Mouse (Mus musculus) 3134 (cell line): ENCODE measurements around the gene Ldb1.
"Not testable (repeated sequence)": the region's sequence is repeated elsewhere in the genome, so short reads cannot be mapped to it uniquely, and the experiment has no call there.

Experiments
- DNase-seq: peaks from one replicate; pipeline ENCODE4 v3.0.0-alpha.2; 2011; ENCODE audit warnings: low spot score; ENCODE audit not compliant: insufficient read length; ENCODE audit errors: extremely low read depth

The Ldb1 gene

DNA sequence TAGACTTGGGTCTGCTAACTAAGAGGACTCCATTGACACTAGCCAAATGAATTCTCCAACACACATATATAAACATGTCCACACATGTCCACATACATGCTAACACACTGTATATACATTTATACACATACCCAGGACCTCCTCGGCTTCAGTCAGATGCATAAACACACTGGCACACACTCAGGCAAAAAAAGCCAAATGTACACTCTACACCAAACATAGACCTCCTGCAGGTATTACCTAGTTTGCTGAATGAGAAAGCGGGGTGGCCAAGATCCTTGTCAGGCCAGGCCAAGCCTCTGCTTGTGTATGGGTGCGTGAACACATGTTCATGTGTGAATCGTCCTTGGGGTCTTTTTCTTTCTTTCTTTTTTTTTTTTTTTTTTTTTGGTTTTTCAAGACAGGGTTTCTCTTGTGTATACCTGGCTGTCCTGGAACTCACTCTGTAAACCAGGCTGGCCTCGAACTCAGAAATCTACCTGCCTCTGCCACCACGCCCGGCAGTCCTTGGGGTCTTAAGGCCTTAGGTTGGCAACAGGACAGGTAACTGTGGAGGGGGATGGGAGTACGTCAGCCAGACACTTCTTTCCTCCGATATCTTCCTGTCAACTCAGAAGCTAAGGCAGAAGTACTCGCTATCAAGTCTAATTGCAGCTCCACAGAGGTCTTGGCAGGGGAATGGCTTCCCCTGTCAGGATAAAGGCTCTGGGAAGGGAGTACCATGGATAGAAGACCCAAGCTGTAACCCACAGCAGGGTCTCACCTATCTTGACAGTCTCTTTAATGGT is 14.6 kb downstream of the Ldb1 start:
- DNase-seq: no peak

DNA sequence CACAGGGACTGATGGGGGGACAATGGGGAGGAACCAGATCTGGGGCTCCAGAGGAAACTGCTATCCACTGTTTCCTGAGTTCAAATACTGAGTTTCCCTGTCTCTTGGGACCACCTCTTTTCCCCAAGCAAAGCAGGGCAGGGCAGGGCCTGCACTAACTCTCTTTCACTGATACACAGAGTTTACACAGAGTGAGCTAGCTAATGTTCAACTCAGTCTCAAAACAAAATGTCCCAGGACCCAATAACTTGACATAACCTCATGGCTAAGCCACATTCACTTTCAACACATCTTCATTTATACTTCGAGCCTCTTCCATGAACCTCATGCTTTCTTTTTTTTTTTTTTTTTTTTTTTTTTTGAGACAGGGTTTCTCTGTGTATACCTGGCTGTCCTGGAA is 15.4 kb downstream of the Ldb1 start:
- no peak for DNase-seq

GRCm38 (mm10) chr19:46028747-46029320 is 16.2 kb downstream of the Ldb1 start:
- no peak for DNase-seq

- no peak for DNase-seq
These were observed 18.4 kb downstream of the Ldb1 start for GRCm38 (mm10) chr19:46026567-46026966.

DNA sequence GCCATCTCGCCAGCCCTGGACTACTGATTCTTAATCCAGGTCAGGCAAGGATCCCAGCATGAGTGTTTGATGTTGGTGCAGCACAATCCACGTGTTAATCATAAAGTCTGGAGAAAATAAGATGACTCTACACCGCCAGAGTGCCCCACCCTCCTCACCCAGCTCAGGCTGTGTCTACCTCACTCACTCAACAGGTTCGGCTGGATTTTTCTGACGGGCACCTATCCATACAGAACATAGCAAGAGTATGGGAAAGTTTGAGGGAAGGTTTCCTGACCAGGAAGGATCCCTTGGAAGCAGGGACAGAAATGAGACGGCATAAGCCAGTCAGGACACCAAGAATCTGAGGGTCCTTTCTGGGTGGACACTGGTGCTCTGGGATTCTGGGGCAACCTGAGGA is 20.1 kb downstream of the Ldb1 start:
- DNase-seq: no peak

DNA sequence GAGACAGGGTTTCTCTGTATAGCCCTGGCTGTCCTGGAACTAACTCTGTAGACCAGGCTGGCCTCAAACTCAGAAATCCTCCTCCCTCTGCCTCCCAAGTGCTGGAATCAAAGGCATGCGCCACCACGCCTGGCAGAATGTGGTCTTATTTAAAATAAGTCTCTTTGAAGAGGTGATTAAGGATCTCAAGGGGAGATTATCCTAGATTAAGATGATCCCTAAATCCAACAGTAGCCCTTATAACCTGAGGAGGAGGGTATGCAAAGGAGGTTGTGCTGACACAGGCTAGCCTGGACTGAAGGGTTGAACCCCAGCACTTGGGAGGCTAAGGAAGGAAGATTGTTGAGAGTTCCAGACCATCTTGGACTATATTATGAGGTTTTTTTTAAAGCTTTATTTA is 29.0 kb downstream of the Ldb1 start:
- DNase-seq: no peak

DNA sequence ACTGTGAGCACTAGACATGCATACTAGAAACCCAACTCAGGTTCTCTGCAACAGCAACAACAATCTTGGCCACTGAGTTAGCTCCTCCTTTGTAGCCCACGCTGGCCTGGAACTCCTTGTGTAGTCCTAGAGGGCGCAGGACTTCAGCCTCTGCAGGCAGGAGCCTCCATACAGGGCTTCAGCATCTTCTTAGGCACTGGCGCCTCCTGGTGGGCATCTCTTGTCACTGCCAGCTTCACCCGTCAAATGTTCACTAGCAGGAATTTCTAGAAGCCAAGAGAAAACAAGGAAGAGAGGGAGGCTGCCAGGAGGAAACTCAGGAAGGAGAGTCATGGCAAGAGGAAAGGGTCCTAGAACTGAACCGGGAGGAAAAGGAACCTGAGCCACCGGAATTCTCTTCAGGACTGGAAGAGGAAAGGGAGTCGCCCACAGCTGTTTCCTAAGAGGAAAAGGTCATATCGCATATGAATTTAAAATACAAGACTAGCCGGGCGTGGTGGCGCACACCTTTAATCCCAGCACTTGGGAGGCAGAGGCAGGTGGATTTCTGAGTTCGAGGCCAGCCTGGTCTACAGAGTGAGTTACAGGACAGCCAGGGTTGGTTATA is 30.3 kb downstream of the Ldb1 start:
- DNase-seq: peak; percentile 70

DNA sequence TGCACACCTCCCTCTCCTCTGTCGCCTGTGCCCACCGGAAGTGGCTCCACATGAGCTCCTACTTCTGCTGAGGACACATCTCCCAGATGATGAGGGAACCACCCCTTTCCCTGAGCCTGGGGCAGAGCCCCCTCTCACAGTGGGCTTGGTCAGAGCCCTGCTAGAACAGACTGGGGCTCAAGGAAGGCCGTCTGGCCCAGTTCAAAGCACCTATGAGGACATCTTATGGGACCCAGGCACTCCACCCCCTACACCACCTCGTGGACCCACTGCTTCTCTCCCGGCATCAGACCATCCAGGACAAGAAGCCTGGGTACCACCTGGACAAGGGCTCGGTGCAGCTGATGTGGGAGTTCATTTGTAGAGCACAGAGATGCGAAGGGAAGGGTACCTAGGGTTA is 39.3 kb downstream of the Ldb1 start:
- no peak for DNase-seq

- peak; percentile 12 for DNase-seq
These were observed 40.1 kb downstream of the Ldb1 start for GRCm38 (mm10) chr19:46004814-46005466.

DNA sequence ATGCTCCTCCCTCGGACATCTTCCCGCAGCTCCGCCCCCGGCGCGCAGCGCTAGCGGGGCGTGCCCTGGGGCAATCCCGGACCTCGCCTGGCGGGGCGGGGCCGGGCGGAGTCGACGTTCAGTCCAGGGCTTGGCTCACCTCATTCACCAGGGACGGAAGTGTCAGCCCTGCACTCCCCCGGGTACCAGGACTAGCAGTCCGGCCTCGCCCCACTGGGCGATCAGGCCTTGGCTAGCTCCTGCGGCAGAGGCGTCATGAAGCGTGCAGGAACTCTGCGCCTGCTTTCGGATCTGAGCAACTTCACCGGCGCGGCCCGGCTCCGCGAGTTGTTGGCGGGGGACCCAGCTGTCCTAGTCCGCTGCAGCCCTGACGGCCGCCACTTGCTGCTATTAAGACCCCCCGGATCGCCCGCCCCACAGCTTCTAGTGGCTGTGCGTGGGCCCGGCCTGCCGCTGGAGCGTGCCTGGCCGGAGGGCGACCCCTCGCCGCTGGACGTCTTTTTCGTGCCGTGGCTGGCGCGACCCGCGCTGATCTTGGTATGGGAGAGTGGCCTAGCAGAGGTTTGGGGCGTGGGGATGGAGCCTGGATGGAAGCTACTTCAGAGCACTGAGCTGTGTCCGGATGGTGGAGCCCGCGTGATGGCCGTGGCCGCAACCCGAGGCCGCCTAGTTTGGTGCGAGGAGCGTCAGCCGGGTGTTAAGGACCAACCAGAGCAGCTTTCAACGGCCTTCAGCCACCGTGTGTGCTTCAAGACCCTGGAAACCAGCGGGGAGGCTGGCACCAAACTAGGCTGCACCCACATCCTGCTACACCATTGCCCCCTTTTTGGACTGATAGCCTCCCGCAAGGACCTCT is 41.4 kb downstream of the Ldb1 start, which contains the start of gene Hps6:
TSS of gene Hps6 (plus strand) at position 138 of the 856 bp plus-strand sequence.
- DNase-seq: peak; percentile 98

- peak; percentile 78 for DNase-seq
These were observed 42.7 kb downstream of the Ldb1 start for GRCm38 (mm10) chr19:46002279-46002678.

GRCm38 (mm10) chr19:45999378-45999777 is 45.6 kb downstream of the Ldb1 start:
- DNase-seq: no peak

DNA sequence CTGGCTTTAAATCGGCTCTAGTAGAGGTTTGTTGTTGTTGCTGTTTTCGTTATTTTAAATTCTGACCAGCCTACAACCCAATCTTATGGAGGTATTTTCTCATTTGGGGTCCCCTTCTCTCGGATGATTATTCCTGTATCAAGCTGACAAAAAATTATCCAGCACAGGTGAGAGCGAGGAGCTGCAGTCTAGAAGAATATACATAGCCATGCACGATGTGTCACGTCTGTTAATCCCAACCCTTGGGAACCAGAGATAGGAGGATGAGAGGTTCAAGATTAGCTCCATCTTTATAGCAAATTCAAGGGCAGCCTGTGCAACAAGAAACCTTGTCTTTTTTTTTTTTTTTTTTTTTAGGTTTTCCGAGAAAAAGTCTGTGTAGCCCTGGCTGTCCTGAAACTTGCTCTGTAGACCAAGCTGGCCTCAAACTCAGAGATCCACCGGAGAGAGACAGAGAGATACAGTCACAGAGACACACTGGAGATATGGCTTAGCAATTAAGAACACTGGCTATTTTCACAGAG is 46.3 kb downstream of the Ldb1 start:
- DNase-seq: no peak

DNA sequence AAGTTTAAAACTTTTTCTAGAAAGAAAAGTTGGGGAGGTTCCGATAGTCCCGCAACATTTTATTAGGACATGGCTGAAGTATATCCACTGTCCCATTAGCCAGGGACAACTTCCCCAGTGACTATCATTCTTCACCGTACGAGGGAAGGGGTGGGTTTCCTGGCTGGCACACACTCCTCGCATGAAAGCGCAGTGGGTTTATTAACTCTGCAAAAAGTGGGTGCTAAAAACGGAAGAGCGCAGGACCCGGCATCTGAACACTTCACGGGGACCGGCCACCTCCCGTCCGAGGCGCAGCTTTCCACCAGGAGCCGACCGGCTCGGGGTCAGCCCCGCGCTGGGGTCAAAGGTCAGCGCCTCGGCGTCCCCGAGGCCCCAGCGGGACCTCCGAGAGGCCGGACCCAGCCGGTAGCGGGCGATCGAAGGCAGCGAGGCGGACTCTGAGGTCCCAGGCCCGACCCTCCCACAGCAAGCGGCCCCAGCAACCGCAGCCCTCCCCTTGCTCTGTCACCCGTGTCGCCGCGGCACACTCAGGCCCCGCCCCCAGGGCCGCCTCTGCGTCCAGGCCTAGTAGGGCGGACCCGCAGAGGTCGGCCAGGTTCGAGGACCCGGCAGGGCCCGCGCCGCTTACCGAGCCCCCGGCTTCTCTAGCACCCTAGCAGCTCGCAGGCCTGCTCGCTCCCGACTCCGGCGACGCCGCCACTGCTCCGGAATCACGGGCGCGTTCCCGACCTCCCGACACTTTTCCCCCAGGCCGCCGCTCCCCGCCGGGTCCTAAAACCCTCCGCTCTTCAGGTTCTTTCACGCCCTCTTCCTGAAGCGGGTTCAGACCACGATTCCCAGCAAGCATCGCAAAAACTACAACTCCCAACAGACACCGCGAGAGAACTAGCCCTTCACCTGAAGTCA is 47.0 kb downstream of the Ldb1 start, which contains the start of gene Armh3:
TSS of gene Armh3 (minus strand) at position 704 of the 909 bp plus-strand sequence.
- peak; percentile 95 for DNase-seq

DNA sequence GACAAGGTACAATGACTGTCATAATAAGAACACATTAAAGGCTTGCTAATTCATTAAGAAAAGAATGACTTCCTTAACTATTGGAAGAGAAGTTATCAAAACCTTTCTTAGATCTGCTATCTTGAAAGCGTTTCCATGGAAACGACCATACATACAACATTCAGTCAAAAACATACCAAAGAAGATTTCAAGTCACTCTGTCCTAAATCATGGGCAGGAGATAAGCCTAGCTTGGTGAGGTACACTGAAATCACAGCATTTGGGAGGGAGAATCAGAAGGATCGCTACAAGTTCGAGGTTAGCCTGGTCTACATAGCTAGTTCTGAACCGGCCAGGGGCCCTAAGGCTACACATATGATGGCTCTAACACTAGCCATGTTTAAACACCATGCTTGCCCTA is 47.6 kb downstream of the Ldb1 start:
- no peak for DNase-seq

GRCm38 (mm10) chr19:45993981-45994737 is 50.9 kb downstream of the Ldb1 start:
- no peak for DNase-seq

DNA sequence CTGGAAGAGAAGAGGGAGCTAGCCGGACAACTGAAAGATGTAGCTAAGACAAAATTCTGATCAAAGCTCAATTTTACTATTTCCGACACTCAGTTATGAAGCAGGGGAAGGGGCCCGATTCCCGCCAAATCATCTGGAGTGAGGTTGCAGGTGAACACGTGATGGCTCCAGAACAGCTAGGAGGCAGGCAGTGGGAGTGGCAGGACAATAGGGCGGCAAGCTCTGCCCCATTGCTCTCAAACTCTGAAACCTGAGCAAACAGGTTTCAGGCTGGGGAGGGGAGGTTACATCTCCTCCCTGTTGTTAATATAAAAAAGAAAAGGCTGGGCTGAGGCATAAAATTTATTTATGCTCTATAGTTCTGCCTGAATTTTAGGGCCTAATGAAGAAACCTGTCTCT is 51.6 kb downstream of the Ldb1 start:
- not testable (repeated sequence) for DNase-seq

- DNase-seq: no peak
These were observed 53.8 kb downstream of the Ldb1 start for GRCm38 (mm10) chr19:45991171-45991570.
